Mouse (Mus musculus) lung, postnatal 0 days (tissue): Measurements from ENCODE around the gene Mical2.

Source experiments
- CTCF ChIP-seq: IDR thresholded peaks from 2 replicates; pipeline ENCODE4 v1.5.1; 2016; ENCODE audit warnings: antibody characterized with exemption, mild to moderate bottlenecking
- EP300 ChIP-seq: IDR thresholded peaks from 2 replicates; pipeline ENCODE4 v1.6.1; 2016; ENCODE audit warnings: antibody characterized with exemption, mild to moderate bottlenecking, control low read depth

DNA sequence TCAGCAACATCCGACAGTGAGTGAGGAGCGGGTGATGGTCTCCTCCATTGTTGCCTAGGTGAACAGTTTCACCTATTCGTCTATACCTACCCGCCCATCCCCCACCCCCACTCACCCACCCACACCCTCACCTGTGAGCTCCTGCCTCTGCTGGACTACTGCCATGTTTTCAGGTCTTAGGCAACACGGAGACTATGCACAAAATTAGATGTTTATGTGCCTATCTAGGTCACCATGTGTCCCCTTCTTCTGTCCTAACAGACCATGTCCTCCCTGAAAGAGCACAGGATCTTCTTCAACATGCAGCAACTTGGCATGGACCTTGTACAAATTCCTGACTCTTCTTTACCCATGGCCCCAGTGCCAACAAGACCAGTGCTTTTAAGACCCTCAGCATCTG is 74.5 kb downstream of the Mical2 start:
- no peak for TF ChIP-seq CTCF
- no peak for TF ChIP-seq EP300
